Mouse (Mus musculus): Measurements from ENCODE around the gene Cass4. TPM values are rescaled to one million over a fixed set of nuclear protein-coding genes. Genes with fewer than 3 reads are reported as not detected.

Gene Cass4
- polyA plus RNA-seq, 1 experiment = not detected

DNA sequence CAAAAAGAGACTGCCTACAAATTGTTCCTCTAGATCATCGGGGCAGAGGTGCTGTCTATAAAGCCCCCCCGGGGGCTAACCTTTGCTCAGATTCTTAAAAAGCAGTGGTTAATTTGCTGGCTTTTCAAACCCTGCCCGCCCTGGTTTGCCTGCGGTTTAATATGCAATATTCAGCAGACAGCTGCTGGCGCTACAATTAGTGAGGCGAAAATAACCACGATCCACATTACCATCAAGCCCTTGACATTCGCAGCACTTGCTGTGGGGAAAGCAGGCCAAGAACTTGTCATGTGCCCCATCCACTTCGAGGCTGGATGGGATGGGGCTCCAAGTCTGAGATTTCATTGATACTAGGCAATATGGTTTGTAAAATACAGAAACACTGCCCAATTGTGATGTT lies 40.4 kb upstream of the Cass4 start:
- H3K4me1 ChIP-seq (ENCODE audit: control insufficient read depth) = peaks cover 59% of the 10 kb centered on the region
- peaks cover 99% of the 10 kb centered on the region for H3K36me3 ChIP-seq (ENCODE audit: control insufficient read depth)
- no peaks in the 10 kb centered on the region; the same call in 1 of the 2 replicates for H3K27me3 ChIP-seq (ENCODE audit: control insufficient read depth)
- peaks cover 8% of the 10 kb centered on the region for H3K9me3 ChIP-seq (ENCODE audit: control insufficient read depth, low read length)
- no peak overlapping the region for H3K4me3 ChIP-seq (replicated peaks)
- TF ChIP-seq GATA1 (IDR thresholded peaks at IDR 0.05; ENCODE audit: low read length) = no peak

DNA sequence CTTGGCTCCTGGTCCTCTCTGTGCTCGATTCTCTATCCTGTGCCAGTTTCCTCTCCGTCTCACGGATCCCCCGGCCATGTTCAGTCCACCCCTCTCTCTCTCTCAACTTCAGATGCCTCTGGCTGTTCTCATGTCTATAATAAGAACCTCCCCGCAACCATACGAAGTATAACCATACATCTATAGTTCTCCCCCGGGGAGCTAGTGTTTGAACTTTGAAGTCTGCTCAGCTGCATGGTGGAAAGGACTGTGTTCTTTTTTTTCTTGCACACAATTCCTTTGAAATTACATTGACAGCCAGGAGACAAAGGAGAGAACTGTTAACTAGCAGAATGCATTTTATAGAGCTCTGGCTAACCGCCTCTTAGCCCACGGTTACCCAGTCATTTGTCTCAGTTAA lies 38.8 kb upstream of the Cass4 start:
- H3K27me3 ChIP-seq (ENCODE audit: control insufficient read depth) = no peaks in the 10 kb centered on the region; the same call in 1 of the 2 replicates
- peaks cover 99% of the 10 kb centered on the region for H3K36me3 ChIP-seq (ENCODE audit: control insufficient read depth)
- H3K4me3 ChIP-seq (replicated peaks) = no peak overlapping the region
- peaks cover 50% of the 10 kb centered on the region for H3K4me1 ChIP-seq (ENCODE audit: control insufficient read depth)
- no peak for TF ChIP-seq TAL1 (IDR thresholded peaks at IDR 0.05; ENCODE audit: low read length)
- no peak for TF ChIP-seq GATA1 (IDR thresholded peaks at IDR 0.05; ENCODE audit: low read length)
- peaks cover 13% of the 10 kb centered on the region for H3K9me3 ChIP-seq (ENCODE audit: control insufficient read depth, low read length)

DNA sequence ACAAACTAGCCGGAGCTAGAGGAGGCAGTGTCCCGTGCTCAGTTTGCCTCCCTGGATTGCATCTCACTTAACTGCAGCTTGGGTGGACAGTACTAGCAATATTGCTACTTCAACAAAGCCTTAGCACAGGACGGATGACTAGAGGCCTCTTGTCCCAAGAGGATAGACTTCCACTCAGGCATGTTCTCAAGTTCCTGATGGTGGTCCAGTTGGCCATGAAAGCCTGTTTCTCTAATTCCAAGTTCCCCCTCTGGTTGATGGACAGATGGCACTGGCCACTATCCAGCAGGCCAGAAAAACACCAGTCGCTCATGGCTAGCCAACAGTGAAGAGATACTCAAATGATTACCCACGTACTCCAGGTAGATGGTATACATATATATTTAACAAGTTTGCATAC lies 37.8 kb upstream of the Cass4 start:
- Histone ChIP-seq H3K27me3 (ENCODE audit: control insufficient read depth) (no peaks in the 10 kb centered on the region; the same call in 1 of the 2 replicates), H3K4me1 (ENCODE audit: control insufficient read depth) (peaks cover 40% of the 10 kb centered on the region), H3K36me3 (ENCODE audit: control insufficient read depth) (peaks cover 99% of the 10 kb centered on the region), H3K4me3 (replicated peaks) (no peak overlapping the region), H3K9me3 (ENCODE audit: control insufficient read depth, low read length) (peaks cover 13% of the 10 kb centered on the region)
- no peak for TF ChIP-seq GATA1 (IDR thresholded peaks at IDR 0.05; ENCODE audit: low read length)
- TF ChIP-seq TAL1 (IDR thresholded peaks at IDR 0.05; ENCODE audit: low read length) = no peak

DNA sequence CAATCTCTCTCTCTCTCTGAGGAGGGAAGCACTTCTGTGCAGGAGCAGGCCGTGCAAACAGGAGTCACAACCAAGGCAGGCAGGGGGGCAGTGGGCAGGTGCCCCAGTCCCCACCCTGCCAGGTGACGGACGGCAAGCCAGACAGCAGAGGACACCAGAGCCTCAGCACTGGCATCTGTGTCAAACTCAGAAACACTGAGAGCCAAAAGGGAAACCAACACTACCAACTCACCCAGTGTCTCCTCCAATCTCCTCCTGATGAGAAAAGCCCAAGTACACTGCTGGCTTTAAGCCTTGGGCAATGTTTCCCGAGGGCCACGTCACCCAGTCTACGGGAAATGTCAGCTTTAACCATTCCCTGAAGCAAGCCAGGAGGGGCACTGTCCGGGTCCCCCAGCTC lies 30.4 kb upstream of the Cass4 start:
- TF ChIP-seq TAL1 (IDR thresholded peaks at IDR 0.05; ENCODE audit: low read length) = no peak
- TF ChIP-seq GATA1 (IDR thresholded peaks at IDR 0.05; ENCODE audit: low read length) = no peak
- H3K36me3 ChIP-seq (ENCODE audit: control insufficient read depth) = peaks cover 100% of the 10 kb centered on the region
- no peak overlapping the region for H3K4me3 ChIP-seq (replicated peaks)
- H3K27me3 ChIP-seq (ENCODE audit: control insufficient read depth) = no peaks in the 10 kb centered on the region; the same call in 1 of the 2 replicates
- peaks cover 64% of the 10 kb centered on the region for H3K4me1 ChIP-seq (ENCODE audit: control insufficient read depth)
- peaks cover 6% of the 10 kb centered on the region for H3K9me3 ChIP-seq (ENCODE audit: control insufficient read depth, low read length)

DNA sequence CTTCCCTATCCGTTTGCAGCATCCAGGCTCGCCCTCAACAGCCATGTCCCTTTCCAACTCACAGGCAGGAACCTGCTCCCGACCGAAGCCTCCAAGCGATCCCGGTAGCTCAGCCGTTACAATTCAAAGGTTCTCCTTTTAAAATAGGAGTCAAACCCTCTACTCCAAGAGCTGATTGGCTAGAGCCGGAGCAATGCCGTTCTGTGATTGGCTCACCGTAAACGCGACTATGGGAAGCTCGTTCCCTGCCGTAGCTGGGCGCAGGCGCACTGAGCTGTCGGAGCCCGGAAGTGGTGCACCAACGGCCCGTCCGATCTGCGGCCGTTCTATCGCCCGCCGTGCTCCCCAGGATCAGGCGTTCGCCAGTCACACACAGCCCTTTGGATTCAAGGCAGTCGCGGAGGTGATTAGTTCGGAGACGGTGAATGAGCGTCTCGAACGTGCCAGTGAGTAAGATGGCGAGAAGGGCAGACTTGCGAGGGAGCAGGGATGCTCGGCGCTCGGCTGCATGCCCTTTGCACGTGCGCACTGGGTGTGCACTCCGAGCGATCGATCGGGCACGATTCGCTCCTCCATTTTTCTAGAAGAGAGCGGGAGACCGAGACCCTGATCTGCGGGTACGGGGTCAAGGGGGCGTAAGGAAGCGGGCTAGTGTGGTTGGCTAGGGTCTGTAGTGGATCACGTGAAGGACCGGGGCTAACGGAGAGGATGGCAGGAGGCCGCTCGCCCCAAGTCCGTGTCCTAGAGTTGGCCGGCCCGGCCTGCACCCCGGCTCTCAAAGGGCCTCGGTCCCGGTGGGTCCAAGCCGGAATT lies 23.0 kb upstream of the Cass4 start, which contains the start of the genes Aurka and Cstf1:
Gene Aurka, minus strand, starts transcription at position 125 of the 813 bp plus-strand sequence.
Gene Cstf1, plus strand, starts transcription at position 271 of the 813 bp plus-strand sequence.
- TF ChIP-seq GATA1 (IDR thresholded peaks at IDR 0.05; ENCODE audit: low read length) = no peak
- Histone ChIP-seq H3K4me1 (ENCODE audit: control insufficient read depth) (peaks cover 52% of the 10 kb centered on the region), H3K36me3 (ENCODE audit: control insufficient read depth) (peaks cover 76% of the 10 kb centered on the region), H3K4me3 (replicated peaks) (peak within 1 kb of the TSS; percentile 79), H3K9me3 (ENCODE audit: control insufficient read depth, low read length) (no peaks in the 10 kb centered on the region), H3K27me3 (ENCODE audit: control insufficient read depth) (no peaks in the 10 kb centered on the region)

DNA sequence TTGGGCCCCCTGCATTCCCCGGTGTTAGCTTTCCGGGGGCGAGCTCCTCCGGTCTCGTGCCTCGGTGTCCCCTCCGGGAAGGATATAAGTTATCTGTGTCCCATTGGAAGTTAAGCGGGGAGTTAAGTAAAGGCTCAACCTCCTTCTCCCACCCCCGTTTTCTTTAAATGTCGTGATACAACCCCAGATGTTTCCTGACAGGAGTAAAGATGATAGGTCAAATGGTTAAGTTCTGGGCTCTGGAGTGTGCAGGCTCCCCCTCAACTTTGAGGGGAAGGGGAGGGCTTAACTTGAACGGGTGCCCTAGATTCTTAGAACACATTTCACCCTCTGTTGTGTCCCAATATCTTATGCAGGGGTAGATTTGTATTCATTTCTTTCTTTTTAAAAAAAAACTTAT lies 22.3 kb upstream of the Cass4 start:
- peaks cover 50% of the 10 kb centered on the region for H3K4me1 ChIP-seq (ENCODE audit: control insufficient read depth)
- no peaks in the 10 kb centered on the region for H3K27me3 ChIP-seq (ENCODE audit: control insufficient read depth)
- H3K4me3 ChIP-seq (replicated peaks) = peak overlapping the region; percentile 79
- peaks cover 76% of the 10 kb centered on the region for H3K36me3 ChIP-seq (ENCODE audit: control insufficient read depth)
- H3K9me3 ChIP-seq (ENCODE audit: control insufficient read depth, low read length) = no peaks in the 10 kb centered on the region
- TF ChIP-seq GATA1 (IDR thresholded peaks at IDR 0.05; ENCODE audit: low read length) = no peak
- no peak for TF ChIP-seq TAL1 (IDR thresholded peaks at IDR 0.05; ENCODE audit: low read length)

DNA sequence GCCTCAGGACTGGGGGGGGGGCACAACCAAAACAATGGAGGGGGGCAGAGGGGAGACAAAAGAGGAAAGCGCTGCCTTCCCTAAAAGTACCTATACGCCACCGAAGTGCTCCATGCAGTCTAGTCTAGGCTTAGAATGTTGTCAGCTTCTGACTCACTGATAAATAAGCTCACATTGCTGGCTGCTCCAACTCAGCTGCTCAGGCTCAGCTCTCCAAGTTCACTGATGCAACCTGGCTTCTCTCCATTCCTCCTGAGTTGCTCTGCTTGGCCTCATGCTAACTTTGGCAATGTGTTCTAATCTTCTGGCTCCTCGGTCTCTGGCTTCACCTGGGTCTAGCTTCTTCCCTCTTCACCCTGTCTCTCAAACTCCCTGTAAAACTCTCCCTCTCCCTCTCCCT lies 17.0 kb upstream of the Cass4 start:
- Histone ChIP-seq H3K9me3 (ENCODE audit: control insufficient read depth, low read length) (no peaks in the 10 kb centered on the region), H3K4me3 (replicated peaks) (no peak overlapping the region), H3K36me3 (ENCODE audit: control insufficient read depth) (peaks cover 92% of the 10 kb centered on the region), H3K27me3 (ENCODE audit: control insufficient read depth) (no peaks in the 10 kb centered on the region), H3K4me1 (ENCODE audit: control insufficient read depth) (peaks cover 14% of the 10 kb centered on the region)
- no peak for TF ChIP-seq TAL1 (IDR thresholded peaks at IDR 0.05; ENCODE audit: low read length)
- TF ChIP-seq GATA1 (IDR thresholded peaks at IDR 0.05; ENCODE audit: low read length) = no peak

DNA sequence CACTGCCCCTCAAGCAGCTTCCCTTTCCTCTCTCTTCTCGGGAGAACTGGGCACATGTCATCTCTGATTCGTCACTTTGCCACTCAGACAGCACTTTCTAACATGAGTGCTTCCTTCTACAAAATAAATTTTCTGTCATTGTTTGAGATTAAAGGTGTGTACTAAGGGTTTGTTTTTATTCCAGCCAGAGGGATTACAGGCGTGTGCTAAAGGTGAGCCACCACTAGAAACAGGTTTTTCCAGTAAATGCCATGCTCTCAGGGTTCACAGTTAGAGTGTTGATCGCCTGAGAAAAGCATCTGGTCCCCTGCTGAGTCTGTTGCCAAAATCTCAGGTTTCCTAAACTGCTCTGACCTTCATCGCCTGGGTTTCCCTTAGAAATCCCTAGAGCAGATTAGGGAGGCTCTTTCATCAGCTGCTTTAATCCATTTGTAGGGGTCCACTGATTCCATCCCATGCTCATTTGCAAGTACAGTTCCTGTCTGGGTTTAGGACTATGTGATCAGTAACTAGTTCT lies 16.5 kb upstream of the Cass4 start:
- Histone ChIP-seq H3K36me3 (ENCODE audit: control insufficient read depth) (peaks cover 97% of the 10 kb centered on the region), H3K9me3 (ENCODE audit: control insufficient read depth, low read length) (no peaks in the 10 kb centered on the region), H3K4me3 (replicated peaks) (no peak overlapping the region), H3K27me3 (ENCODE audit: control insufficient read depth) (no peaks in the 10 kb centered on the region), H3K4me1 (ENCODE audit: control insufficient read depth) (peaks cover 9% of the 10 kb centered on the region)
- TF ChIP-seq GATA1 (IDR thresholded peaks at IDR 0.05; ENCODE audit: low read length) (no peak), TAL1 (IDR thresholded peaks at IDR 0.05; ENCODE audit: low read length) (no peak)

DNA sequence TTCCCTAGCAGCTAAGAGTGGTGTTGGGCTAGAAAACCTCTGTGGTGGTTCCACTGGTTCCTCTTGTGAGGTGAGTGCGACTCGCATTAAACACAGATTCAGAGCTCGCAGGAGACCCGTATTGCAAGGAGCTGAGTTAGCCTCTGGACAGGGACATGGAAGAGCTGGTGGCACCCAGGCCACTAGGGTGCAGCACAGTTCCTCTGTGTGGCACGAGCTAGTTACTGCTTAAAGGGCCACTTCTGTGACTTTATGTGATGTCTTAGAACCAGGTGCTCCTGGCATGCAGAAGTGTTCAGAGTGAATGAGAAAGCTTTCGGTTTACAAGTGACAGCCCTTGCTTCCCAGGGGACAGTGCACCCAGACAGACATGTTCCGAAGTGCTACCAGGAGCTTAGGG lies 15.3 kb upstream of the Cass4 start:
- TF ChIP-seq TAL1 (IDR thresholded peaks at IDR 0.05; ENCODE audit: low read length) = no peak
- no peak for TF ChIP-seq GATA1 (IDR thresholded peaks at IDR 0.05; ENCODE audit: low read length)
- H3K4me3 ChIP-seq (replicated peaks) = no peak overlapping the region
- no peaks in the 10 kb centered on the region for H3K27me3 ChIP-seq (ENCODE audit: control insufficient read depth)
- no peaks in the 10 kb centered on the region; the same call in 1 of the 2 replicates for H3K4me1 ChIP-seq (ENCODE audit: control insufficient read depth)
- H3K36me3 ChIP-seq (ENCODE audit: control insufficient read depth) = peaks cover 96% of the 10 kb centered on the region
- no peaks in the 10 kb centered on the region for H3K9me3 ChIP-seq (ENCODE audit: control insufficient read depth, low read length)

All from erythroblast, embryonic 14.5 days (primary cell).